Comparison of ENCODE assay signal across 40 mouse cellular contexts in the genomic region with DNA sequence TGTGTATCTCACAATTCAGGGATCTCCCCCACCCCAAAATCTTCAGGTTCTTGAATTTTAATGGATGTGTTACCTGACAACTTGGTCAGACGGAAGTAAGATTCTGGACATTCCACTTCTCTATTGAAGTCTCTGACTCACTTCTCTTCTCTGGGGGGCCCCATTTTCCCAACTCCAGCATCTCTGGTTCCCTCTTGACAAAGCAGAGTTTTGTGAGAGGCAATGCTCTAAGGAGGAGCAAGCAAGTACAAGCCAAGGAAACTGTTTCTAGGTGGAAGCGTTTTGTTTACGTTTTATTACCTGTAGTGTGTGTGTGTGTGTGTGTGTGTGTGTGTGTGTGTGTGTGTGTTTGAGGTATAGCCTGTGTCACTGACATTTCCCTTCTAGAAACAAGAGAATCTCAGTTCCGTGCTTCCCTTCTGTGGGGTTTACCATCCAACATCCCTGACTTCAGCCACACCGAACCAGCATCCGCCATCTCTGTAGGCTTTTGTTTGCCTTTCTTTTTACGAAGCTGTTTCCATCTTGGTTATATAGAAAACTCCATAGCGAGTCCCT. TPM values are rescaled to one million over a fixed set of nuclear protein-coding genes. Genes with fewer than 3 reads are reported as not detected.
A peak's percentile ranks its signal among the peaks of the same experiment; 100 is the strongest.
DNase-seq lines count a peak whose midpoint lies in the region; ATAC-seq lines count a peak whose summit lies in the region.
"Had no signal": no experiment of that assay in that cellular context is flagged by ENCODE, and none has a peak within 500 bp of the region (broad histone marks: within the 10 kb centered on the region; RNA-seq: fewer than 3 reads in every experiment).

No protein-coding gene starts in this region.

- H3K9ac ChIP-seq in liver, embryonic 13.5 days, result peak overlapping the region; percentile 1; the same call in 1 of the 2 replicates
- H3K9ac ChIP-seq in liver, embryonic 15.5 days, result no peak overlapping the region
- H3K9ac ChIP-seq: embryonic facial prominence, embryonic 12.5 days; hindbrain, embryonic 15.5 days; intestine, embryonic 15.5 days; lung, embryonic 14.5 days; neural tube, embryonic 13.5 days had no signal

- no peak for ATAC-seq in liver, embryonic 13.5 days (ENCODE audit: low read depth)
- peak; percentile 19 for ATAC-seq in activated CD4-positive, CD25-positive, alpha-beta regulatory T cell, adult 4 months
- ATAC-seq in liver, embryonic 15.5 days (ENCODE audit: insufficient read depth), result no peak
- ATAC-seq: forebrain, embryonic 16.5 days; intestine, embryonic 15.5 days had no signal

- H3K36me3 ChIP-seq in liver, embryonic 13.5 days, result no peaks in the 10 kb centered on the region
- no peaks in the 10 kb centered on the region for H3K36me3 ChIP-seq in liver, embryonic 15.5 days (replicated peaks)
- H3K36me3 ChIP-seq: embryonic facial prominence, embryonic 12.5 days; forebrain, embryonic 10.5 days; hindbrain, embryonic 15.5 days; intestine, embryonic 15.5 days; neural tube, embryonic 13.5 days had no signal

- WGBS in liver, embryonic 13.5 days (ENCODE audit: insufficient replicate concordance), result 80% methylated on average over 8 of the region's 8 CpGs
- WGBS in liver, embryonic 15.5 days (ENCODE audit: insufficient replicate concordance), result 81% methylated on average over 8 of the region's 8 CpGs

- no peaks in the 10 kb centered on the region for H3K27me3 ChIP-seq in liver, embryonic 13.5 days
- no peaks in the 10 kb centered on the region; the same call in 1 of the 2 replicates for H3K27me3 ChIP-seq in liver, embryonic 15.5 days
- H3K27me3 ChIP-seq: embryonic facial prominence, embryonic 12.5 days; hindbrain, embryonic 15.5 days; intestine, embryonic 15.5 days; neural tube, embryonic 13.5 days had no signal

- H3K4me2 ChIP-seq in liver, embryonic 13.5 days, result no peak overlapping the region
- no peak overlapping the region; the same call in 1 of the 2 replicates for H3K4me2 ChIP-seq in liver, embryonic 15.5 days
- H3K4me2 ChIP-seq: embryonic facial prominence, embryonic 12.5 days; heart, embryonic 11.5 days; hindbrain, embryonic 15.5 days; intestine, embryonic 15.5 days; lung, embryonic 14.5 days; midbrain, embryonic 11.5 days; neural tube, embryonic 13.5 days had no signal

- no peak overlapping the region for H3K4me3 ChIP-seq in liver, embryonic 13.5 days (replicated peaks)
- no peak overlapping the region for H3K4me3 ChIP-seq in liver, embryonic 15.5 days (replicated peaks)
- H3K4me3 ChIP-seq: embryonic facial prominence, embryonic 12.5 days; forebrain, embryonic 10.5 days; hindbrain, embryonic 15.5 days; intestine, embryonic 15.5 days; myocyte; neural tube, embryonic 13.5 days had no signal

- no peaks in the 10 kb centered on the region for H3K9me3 ChIP-seq in liver, embryonic 13.5 days (replicated peaks)
- H3K9me3 ChIP-seq in liver, embryonic 15.5 days (replicated peaks), result no peaks in the 10 kb centered on the region
- H3K9me3 ChIP-seq: embryonic facial prominence, embryonic 12.5 days; forebrain, embryonic 10.5 days; hindbrain, embryonic 15.5 days; intestine, embryonic 15.5 days; neural tube, embryonic 13.5 days had no signal

- H3K4me1 ChIP-seq in liver, embryonic 13.5 days (replicated peaks), result peaks cover 45% of the 10 kb centered on the region
- peaks cover 50% of the 10 kb centered on the region for H3K4me1 ChIP-seq in liver, embryonic 15.5 days (replicated peaks)
- H3K4me1 ChIP-seq: embryonic facial prominence, embryonic 12.5 days; forebrain, embryonic 10.5 days; hindbrain, embryonic 15.5 days; intestine, embryonic 15.5 days; neural tube, embryonic 13.5 days had no signal

- DNase-seq in liver, embryonic 13.5 days, result no peak
- no peak for DNase-seq in liver
- DNase-seq in kidney, adult 9 months, result no peak
- no peak for DNase-seq in gastrocnemius, postnatal 4 days (ENCODE audit: low spot score in 2 of 2)
- DNase-seq in heart, postnatal 10 days, result no peak
- DNase-seq: adrenal gland, postnatal 10 days; cerebellum, adult 11 months; cerebellum, adult 9-10 months; cerebellum, postnatal 36 days; embryo, embryonic 11 days; gastrocnemius, postnatal 10 days; heart, adult 18-20 months; heart, postnatal 4 days; kidney, adult 8-10 months; kidney, postnatal 25 days; lung, embryonic 14.5 days; lung, postnatal 14 days; right cerebral cortex, postnatal 4 days; thymus, postnatal 4 days had no signal

- peak overlapping the region; percentile 77 for H3K27ac ChIP-seq in liver, embryonic 13.5 days
- H3K27ac ChIP-seq in liver, embryonic 15.5 days (replicated peaks), result peak overlapping the region; percentile 49; the same call in 1 of the 2 replicates
- H3K27ac ChIP-seq: embryonic facial prominence, embryonic 12.5 days; forebrain, embryonic 10.5 days; hindbrain, embryonic 15.5 days; intestine, embryonic 15.5 days; neural tube, embryonic 13.5 days had no signal

- intact Hi-C loops in heart, postnatal 10 days (cut with DNase I), result no loop called here

RNA-seq across cellular contexts. Expression of a gene that starts 55.1 kb away (rescaled TPM):
- 68.2 and 89.7 TPM in 2 replicates for polyA plus RNA-seq in liver, embryonic 13.5 days (2015; fragmentation: Nextera tagmentation; extraction: Ambion mirVana)
- not detected for polyA plus RNA-seq in activated CD4-positive, CD25-positive, alpha-beta regulatory T cell, adult 4 months (2017; shearing (Covaris generic))
- polyA plus RNA-seq in liver, embryonic 15.5 days (2015; fragmentation: Nextera tagmentation; extraction: Ambion mirVana), result 134 and 143 TPM in 2 replicates
- total RNA-seq in gastrocnemius, postnatal 4 days (2021), result under 1 TPM; 0.25 to 0.65 TPM
- not detected for total RNA-seq in heart, postnatal 10 days (2021)
- total RNA-seq: gastrocnemius, postnatal 10 days; heart, adult 18-20 months; heart, postnatal 4 days; layer of hippocampus, adult 18-20 months; layer of hippocampus, postnatal 10 days; left cerebral cortex, adult 18-20 months; left cerebral cortex, postnatal 14 days; megakaryocyte progenitor cell, adult 5-6 weeks; midbrain, postnatal 0 days had no signal
- polyA plus RNA-seq: forebrain, embryonic 10.5 days; forebrain, embryonic 16.5 days; hindbrain, embryonic 15.5 days; limb, embryonic 11.5 days; lung, embryonic 14.5 days; midbrain, embryonic 11.5 days; midbrain, postnatal 0 days; myocyte; neural tube, embryonic 13.5 days; testis, adult 2 months had no signal

RNA-seq across cellular contexts. Expression of a gene that starts 56.0 kb away (rescaled TPM):
- polyA plus RNA-seq in liver, embryonic 13.5 days (2015; fragmentation: Nextera tagmentation; extraction: Ambion mirVana), result 29.3 and 37.6 TPM in 2 replicates
- polyA plus RNA-seq in activated CD4-positive, CD25-positive, alpha-beta regulatory T cell, adult 4 months (2017; shearing (Covaris generic)), result 1,000 to 10,000 TPM; 1,354 to 1,613 TPM
- polyA plus RNA-seq in liver, embryonic 15.5 days (2015; fragmentation: Nextera tagmentation; extraction: Ambion mirVana), result 39.6 and 40.9 TPM in 2 replicates
- 10 to 100 TPM; 22.2 to 25.4 TPM for total RNA-seq in gastrocnemius, postnatal 4 days (2021)
- total RNA-seq in heart, postnatal 10 days (2021), result 10 to 100 TPM; 17.1 to 18.5 TPM
- polyA plus RNA-seq: myocyte had no signal

RNA-seq across cellular contexts. Expression of a gene that starts 56.3 kb away (rescaled TPM):
- not detected in 2 replicates for polyA plus RNA-seq in liver, embryonic 13.5 days (2015; fragmentation: Nextera tagmentation; extraction: Ambion mirVana)
- polyA plus RNA-seq in activated CD4-positive, CD25-positive, alpha-beta regulatory T cell, adult 4 months (2017; shearing (Covaris generic)), result not detected
- not detected in 2 replicates for polyA plus RNA-seq in liver, embryonic 15.5 days (2015; fragmentation: Nextera tagmentation; extraction: Ambion mirVana)
- not detected for total RNA-seq in gastrocnemius, postnatal 4 days (2021)
- not detected for total RNA-seq in heart, postnatal 10 days (2021)
- total RNA-seq: adrenal gland, postnatal 10 days; ES-E14; gastrocnemius, postnatal 10 days; heart, adult 18-20 months; heart, postnatal 4 days; layer of hippocampus, adult 18-20 months; layer of hippocampus, postnatal 10 days; left cerebral cortex, adult 18-20 months; midbrain, postnatal 0 days had no signal
- polyA plus RNA-seq: embryonic facial prominence, embryonic 12.5 days; forebrain, embryonic 16.5 days; heart, embryonic 11.5 days; hindbrain, embryonic 15.5 days; limb, embryonic 11.5 days; midbrain, postnatal 0 days; myocyte; neural tube, embryonic 13.5 days; stomach, embryonic 14.5 days had no signal

Comparison
In these comparisons a context has a peak if more than half of its experiments do, and no peak if none do; other contexts are left out.
1. RNA of a gene that starts 55.1 kb away (polyA plus RNA-seq): 134 to 143 TPM in liver, embryonic 15.5 days and 68.2 to 89.7 TPM in liver, embryonic 13.5 days; not detected in activated CD4-positive, CD25-positive, alpha-beta regulatory T cell, adult 4 months; every median in the first group is over 10 times any median in the second.
2. RNA of a gene that starts 56.0 kb away (polyA plus RNA-seq): 1,354 to 1,613 TPM in activated CD4-positive, CD25-positive, alpha-beta regulatory T cell, adult 4 months; 39.6 to 40.9 TPM in liver, embryonic 15.5 days and 29.3 to 37.6 TPM in liver, embryonic 13.5 days; every median in the first group is over 10 times any median in the second.